Mouse (Mus musculus): ENCODE results near the gene Unc119.

GRCm38 (mm10) chr11:78353081-78353480 is 9.8 kb downstream of the Unc119 start:
- no peak for TF ChIP-seq CTCF (IDR thresholded peaks at IDR 0.05; ENCODE audit: low read depth, low read length)
- TF ChIP-seq POLR2A (IDR thresholded peaks at IDR 0.05; ENCODE audit: extremely low read depth, insufficient read depth, low read length), result no peak

All from liver, adult 2 months (tissue).